Mouse (Mus musculus) gastrocnemius, postnatal 4 days (tissue): ENCODE data around the gene Cask. TPM values are rescaled to one million over a fixed set of nuclear protein-coding genes. Genes with fewer than 3 reads are reported as not detected.

Source experiments
- DNase-seq, 2 experiments: peaks; one replicate each; pipeline ENCODE4 v3.0.0; 2021 to 2022; ENCODE audit warnings: low spot score in 2 of 2, mixed read lengths in 2 of 2
- total RNA-seq, 2 experiments: library from RNA; stranded (reverse); gene quantifications; 2 replicates each; pipeline ENCODE4 v1.2.3; 2021

Gene Cask
- total RNA-seq, 2 experiments from 2014 or later = 35.7 to 46.0 TPM

DNA sequence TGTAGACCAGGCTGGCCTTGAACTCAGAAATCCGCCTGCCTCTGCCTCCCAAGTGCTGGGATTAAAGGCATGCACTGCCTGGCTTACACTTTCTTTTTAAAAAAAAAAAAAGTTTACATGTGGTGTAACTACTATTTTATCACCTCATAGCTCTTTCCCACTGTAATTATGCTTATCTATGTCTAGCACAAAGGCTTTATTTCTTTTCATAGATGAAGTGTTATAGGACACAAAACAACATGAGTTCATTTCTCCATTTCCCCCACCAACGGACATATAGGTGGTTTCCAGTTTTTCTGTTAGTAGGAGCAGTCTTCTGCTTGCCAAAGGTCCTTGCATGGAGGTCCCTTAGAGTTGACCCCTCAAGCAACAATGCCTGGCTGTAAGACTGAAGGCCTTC lies 199.3 kb downstream of the Cask start:
- no peak for DNase-seq

DNA sequence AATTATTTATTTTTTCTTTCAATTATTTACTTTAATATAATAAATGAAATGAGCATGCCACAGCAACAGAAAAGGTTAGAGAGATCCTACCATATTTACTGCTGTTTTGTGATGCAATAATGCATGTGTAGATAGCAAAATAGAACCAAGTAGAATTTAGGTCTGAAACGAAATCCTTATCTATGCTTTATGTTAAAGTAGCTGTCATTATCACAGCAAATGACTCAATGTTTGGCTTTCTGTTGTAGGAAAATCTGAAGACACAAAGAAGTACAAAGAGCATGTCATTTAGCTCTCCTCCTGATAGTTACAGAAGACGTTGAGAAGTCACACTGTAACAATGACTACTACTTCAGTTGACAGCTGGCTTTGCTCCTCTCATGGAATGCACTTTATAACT lies 212.3 kb downstream of the Cask start:
- no peak for DNase-seq

DNA sequence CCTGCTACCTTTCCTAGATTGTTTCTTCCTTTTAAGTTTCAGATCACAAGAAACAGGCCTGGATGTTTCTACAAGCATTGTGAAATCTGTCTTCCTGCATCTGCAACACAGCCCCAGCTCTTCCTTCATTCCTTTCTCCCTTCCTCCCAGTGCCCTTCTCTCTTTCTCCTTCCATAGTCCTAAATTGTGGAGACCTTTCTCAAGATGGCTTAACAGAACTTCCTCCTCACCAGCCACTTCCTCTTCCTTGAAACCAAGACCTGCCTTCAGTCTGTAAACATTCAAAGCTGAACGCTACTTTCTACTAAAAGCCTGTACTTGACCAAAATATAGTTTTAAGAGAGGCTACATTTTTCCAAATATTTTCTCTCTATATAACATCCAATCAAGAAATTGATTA lies 214.8 kb downstream of the Cask start:
- no peak for DNase-seq

DNA sequence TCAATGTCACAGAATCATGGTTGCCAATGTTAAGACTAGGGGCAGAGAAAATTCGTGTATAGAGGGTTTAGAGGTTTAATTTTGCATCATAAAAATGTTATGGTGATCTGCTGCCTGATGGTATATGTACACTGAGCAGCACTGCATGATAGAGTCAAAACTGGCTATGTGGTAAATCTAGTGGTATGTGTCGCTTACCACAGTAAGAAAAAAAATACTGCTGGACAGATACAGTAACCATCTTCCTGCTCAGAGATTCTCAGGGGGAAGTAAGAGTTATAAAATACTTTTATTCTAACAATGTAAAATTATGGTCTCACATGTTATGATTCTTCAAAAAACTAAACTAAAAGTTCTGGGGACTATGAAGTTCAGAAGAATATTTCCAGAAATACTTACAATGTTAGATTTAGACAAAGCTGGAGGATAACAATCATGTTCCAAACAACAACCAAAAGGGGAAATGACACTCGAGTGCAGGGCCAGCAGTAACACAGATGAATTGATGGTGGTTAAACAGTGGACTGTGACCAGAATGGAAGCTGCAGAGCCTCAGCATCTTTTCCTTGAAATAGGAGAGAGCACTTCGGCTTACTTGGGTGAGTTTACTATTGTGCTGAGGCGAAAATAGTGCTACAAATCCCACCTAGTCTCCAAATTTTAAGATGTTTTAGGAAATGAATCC lies 219.4 kb downstream of the Cask start, which contains the start of gene Gpr34:
TSS of gene Gpr34 (plus strand) at position 491 of the 685 bp plus-strand sequence.
- no peak for DNase-seq

DNA sequence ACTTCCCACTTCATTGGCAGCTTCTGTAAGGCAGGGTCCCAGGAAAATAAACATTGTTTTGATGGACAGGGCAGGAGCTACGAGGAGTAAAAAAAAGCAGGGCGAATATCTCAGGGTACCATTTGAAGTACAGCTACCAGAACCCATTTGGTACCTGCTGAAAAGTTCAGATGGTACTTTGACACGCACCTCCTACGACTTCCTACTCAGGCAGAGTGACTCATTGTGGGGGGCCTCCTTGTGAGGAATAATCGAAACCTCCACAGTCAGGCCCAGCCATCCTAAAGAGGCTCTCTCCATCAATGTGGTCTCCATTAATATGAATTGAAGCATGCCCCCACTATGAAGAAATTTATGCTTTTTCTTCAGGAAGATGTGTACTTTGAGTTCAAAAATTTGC lies 228.5 kb downstream of the Cask start:
- no peak for DNase-seq

DNA sequence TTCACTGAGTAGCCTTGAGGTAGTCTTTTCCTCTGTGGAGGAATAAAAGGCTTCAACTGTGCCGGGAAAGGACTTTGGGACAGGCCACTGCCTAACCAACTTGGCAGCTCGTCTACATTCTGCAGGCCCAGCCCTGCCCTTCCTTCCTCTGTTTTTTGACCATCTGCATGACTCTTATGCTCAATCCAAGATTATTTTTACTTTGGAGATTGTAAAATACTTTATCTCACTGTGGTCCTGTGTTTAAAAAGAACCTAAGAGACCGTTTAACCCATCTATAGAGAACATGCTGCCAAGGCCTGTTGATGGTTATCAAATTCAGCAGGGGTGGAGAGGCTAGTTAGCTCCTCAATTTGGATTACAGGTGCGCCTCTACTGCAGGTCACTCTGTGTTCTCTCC lies 229.7 kb downstream of the Cask start:
- DNase-seq = no peak

DNA sequence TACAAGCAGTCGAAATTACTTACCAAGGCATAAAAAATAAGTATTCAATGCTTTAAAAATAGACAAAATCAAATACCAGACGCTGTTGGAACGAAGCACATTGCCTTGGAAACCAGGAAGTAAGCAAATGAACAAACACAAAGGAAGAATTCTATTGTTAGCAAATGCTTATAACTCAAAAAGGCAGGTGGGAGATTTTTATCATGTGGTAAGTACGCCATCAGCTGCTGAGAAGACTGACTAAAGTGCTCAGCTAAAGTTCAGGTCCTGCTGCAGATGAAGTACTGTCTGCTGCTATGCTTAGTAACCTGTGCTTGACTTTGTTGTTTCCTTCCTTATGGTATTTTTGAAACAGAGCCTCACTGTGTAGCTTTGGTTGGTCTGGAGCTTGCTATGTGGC lies 232.7 kb downstream of the Cask start:
- DNase-seq = no peak

DNA sequence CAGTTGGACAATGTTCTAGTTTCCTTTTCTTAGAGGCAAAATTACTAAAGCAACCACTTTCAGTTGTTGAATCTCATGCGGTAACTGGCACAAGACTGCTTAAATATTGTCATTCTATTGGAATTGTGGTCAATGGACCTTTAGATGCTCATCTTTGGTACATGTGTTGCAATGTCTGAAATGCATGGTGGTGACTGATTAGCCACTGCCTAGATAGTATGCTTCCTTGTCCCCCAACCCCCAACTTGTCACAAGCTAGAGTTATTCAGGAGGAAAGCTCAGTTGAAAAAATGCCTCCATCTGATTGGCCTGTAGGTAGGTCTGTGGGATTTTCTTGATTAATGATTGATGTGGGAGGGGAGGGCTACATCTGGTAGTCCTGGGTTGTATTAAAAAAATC lies 233.9 kb downstream of the Cask start:
- no peak for DNase-seq

DNA sequence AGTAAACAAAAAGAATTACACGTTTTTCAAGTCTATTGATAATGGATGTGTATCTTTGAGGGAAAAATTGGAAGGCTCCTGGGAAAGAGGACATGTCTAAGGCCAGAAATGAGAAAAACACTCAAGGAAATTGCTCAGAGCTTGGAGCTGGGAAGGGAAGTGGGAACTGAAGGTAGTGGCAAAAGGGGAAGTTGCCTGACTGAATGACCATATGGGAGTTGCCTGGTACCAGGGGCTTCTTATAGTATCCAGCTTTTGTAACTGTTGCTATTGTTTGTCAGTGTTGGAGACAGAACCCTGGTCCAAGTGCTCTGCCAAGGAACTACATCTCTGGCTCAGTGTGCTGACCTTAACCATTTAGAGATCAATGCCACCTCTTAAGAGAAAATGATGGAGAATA lies 234.4 kb downstream of the Cask start:
- DNase-seq = no peak

DNA sequence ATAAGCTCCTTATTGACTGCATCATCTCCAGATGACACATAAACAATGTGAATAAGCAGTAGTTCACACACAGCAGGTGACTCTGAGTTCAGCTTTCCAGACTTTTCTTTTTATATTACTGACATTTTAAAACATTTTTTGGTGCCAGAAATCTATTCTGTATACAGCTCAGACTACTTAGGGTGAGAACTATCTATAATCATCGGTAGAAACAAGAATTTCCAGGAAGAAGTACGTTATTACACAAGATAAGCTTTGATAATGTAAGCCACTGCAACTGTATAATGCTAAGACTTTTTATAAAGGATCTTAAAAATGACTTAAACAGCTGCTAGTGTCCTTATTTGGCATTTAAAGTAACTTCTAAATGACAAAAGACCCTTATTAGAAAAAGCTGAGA lies 239.1 kb downstream of the Cask start:
- no peak for DNase-seq

DNA sequence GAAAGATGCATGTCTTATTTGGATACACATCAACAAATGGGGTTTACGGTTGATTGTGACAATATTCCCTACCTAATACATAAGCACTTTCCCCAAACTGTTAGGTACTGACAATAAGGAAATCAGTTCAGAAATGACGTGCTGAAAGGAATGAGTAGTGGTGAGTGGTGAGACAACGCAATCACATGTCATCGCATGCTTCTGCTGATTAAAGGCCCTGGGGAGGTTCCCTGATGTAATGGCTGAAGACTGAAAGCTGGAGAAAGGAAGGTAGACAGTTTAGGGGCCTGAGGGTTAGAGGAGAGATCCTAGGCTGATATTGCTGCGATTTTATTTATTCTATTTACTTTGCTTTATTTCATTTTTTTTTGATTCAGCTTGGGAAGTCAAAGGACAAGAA lies 240.1 kb downstream of the Cask start:
- DNase-seq = no peak

DNA sequence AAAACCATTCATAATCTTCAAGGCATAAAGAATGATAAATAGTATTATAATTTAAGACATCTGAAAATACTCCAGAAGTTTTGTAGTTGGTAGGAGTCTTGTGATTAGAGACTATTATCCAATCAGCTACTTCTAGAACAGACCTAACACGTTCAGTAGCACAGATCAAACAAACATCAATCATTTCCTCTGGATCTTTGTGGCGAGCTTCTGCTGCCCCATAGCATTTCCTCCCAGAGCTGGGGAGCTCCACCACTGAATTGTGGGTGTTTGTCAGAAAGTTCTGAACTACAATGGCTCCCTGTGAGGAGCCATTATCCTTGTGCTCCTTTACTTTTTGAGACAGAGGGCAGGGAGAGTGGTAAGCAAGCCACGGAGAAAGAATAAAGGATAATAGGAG lies 243.4 kb downstream of the Cask start:
- no peak for DNase-seq

DNA sequence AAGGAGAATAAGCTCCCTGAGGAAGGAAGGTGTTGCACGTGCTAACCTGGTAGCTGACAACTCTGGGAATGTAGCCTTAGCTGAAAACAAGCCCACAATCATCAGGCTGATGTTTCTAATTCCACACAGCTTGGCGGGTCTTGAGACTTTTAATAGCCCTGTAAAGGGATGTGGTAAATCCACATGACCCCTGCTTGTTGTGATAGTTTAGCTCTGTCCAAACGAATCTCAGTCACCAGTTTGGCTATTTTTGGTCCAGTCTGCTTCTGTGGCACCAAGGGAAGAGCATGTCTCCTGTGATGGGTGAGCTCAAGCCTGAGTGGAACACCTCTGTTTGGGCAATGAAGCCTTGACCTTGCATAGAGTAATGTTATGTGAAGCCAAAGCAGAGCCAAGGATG lies 244.4 kb downstream of the Cask start:
- no peak for DNase-seq

DNA sequence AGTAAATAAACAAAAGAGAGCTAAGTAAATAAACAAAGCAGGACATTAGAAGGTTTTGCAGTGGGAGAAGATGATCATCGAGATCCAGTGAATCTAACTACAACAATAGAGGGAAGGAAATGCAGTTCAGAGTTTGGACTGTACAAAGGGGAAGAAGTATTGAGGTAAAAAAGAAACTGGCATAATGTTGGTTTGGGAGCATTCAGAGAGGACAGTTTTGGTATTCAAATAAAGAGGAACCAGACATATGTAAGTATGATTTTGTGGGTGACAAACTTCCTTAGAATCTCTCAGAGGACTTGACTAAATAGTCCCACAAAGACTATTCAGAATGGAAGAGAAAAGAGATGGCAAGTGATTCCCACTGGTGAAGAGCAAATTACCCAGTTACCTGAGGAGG lies 251.2 kb downstream of the Cask start:
- no peak for DNase-seq

DNA sequence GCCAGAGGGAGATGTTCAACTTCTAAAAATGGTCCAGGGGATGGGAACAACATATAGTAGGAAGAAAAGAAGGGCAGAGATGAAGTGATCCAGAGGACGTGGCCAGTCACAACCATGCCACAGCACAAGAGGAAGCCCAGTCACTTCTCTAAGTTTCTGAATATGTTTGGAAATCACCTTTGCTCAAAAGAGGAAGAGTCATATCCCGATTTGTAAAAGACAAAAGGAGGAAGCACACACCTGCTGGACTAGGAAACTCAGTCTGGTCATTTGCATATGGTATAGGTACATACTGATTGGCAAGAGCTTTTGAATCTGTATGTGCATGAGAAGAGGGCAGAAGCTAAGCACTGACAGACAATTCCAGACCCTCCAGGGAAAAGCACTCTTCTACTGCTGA lies 251.8 kb downstream of the Cask start:
- no peak for DNase-seq

DNA sequence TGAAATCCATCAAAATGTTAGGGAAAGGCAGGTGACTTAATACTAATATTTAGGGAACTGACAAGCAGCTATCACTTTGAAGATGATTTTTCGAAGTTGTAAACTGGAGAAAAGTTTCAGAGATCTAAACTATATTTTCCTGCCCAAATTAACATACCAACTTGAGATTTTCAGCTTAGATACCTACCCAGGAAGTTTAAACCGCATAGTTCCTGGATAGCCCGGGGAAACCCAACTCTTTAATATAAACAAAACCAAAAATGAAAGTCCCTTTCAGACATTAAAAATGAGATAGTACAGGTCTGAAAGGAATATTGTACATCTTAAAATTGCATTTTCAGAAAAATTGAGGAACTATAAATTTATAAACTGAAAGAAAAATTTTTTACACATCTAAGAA lies 273.5 kb downstream of the Cask start:
- DNase-seq = no peak

DNA sequence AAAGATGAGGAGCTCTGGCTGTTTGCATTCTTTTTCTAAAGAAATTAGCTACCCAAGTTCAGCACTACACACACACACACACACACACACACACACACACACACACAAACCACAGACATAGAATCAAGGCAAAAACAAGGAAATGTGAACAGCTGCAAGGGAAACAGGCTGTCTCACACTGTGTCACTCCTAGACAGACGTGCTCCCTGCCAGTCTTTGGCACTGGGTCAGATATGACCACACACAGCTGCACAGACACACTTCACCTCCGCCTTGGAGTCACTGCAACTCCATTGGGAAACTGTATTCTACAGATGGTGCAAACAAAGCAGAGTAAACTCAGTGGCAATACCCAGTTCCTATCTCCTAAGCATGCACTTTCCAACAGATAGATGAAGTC lies 274.6 kb downstream of the Cask start:
- peak in 1 of 2 experiments; percentile 22 for DNase-seq

DNA sequence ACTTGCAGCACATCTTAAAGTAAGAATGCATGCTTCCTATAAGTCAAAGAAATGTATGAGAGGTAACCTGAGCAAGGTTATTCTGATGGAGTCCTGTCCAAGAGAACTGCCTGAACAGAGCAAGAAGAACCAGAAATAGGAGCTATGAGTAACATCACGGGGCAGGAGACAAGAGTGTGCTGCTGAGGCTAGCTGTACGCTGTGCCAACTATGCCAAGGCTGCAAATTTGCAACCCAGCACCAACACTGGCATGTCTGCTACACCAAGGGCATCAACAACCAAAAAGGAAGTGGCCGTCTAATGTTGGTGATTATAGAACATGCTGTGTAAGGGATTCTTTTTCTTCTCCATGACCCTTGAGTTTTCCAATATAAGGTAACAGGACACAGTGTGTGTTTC lies 276.3 kb downstream of the Cask start:
- no peak for DNase-seq

DNA sequence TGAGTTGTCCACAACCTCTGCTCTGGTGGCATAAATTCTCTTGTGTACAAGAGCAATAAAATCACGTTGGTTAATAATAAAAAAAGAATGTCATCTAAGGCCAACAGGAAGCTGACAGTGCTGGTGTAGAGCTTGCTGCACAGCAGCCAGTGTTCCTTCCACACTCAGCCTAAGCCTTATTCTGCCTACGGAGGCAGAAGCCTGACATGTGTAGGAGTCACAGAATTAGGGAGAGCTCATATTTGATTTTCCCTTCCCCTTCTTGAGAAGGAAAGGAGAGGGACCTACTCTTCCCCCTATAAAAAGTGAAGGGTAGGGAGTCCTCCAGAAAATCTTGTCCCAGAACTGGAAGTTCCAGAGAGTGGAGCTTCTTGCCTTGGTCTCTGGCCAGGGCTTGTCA lies 276.9 kb downstream of the Cask start:
- no peak for DNase-seq

DNA sequence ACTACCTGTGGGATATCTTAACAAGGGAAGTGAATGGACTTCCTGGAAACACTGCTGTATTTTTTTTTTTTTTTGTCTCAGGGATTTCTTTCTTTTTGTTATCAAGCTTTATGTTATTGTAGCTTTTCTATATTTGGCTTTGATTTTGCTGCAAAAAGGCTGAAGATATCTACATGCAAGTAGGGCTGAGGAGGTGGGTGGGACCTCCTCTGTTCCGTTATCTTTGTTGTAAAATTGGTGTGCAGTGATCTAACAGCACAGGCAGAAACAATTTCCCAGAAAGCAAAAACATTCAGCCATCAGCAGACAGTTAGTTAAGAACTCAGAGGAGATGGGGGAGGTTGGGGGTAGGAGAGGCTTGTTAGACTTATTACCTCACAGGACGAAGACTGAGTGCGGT lies 296.7 kb downstream of the Cask start:
- DNase-seq = no peak

DNA sequence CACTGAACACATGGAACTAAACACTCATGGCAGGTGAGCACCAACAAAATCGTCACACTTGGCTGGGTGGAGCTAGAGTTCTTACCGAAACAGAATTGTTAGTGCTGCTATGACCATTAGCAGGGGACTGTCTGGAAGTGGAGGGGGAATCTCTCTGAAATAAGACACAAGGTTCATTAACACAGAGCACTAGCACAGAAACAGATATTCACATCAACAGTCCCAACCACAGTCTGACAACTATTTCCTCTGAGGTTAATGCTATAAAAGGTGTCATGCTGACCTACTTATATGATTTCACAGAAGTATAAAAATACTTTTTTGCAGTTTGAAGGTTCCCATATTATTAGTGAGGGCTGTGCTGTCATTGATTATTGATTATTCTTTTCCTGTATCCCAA lies 298.9 kb downstream of the Cask start:
- no peak for DNase-seq

DNA sequence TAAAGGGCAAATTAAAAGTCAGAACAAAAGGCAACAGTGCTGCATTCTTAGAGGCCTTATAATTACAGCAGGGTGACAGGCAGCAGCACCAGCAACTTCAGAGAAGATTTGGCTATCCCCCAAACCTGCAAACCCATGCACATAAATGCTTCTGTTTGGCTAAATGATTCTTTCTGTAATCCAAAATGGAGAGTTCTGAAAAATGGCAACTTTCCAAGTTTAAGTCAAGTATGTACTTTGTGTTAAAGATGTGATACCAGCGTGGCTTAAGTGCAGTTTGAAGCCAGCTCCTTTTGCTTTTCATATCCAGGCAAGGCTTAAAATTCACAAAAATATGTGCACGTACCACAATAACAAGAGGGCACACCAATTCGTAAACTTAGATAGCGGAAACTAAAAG lies 299.6 kb downstream of the Cask start:
- DNase-seq = no peak

DNA sequence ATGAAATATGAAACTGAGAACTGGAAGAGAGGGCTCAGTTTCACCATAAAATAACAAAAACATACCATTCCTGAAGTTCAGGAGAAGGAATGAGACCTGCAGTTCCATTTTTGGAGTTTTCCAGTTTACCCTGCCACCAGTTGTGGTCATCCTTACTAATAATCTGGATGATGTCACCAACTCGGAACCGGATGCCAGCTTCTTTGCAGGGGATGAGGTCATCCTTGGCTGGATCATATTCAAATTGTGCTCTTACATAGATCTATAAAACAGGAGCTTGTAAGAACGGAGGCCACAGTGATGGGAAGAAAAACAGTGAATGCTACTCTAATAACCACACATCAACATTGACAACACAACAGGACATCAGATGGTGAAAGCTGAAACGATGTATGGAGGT lies 302.1 kb downstream of the Cask start:
- DNase-seq = no peak

DNA sequence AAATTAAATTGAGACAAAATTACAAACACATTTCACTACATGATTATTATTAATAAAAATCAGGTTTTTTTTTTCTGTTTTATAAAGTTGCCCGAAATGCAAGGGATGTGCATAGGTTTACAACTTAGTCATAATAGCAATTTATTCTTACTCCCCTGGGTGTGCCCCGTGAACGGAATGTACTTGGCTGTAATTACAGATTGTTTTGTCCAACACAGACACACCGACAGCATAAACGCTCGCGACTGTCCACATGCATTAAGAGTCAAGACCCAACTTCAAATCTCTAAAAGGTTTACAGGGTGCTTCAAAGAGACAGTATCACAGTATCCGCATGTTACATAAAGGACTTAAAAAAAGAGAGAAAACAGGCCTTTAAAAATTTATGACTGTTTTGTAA lies 329.9 kb downstream of the Cask start:
- no peak for DNase-seq
